Mouse (Mus musculus): ENCODE data around the gene Fgd5. TPM values are rescaled to one million over a fixed set of nuclear protein-coding genes. Genes with fewer than 3 reads are reported as not detected.
A peak's percentile ranks its signal among the peaks of the same experiment; 100 is the strongest.

Gene Fgd5
- polyA plus RNA-seq, 1 experiment from 2014 or later: 6.0 TPM

- 44% methylated on average over 9 of the region's 9 CpGs for WGBS
- Histone ChIP-seq H3K27me3 (replicated peaks; ENCODE audit: control insufficient read depth, insufficient read depth, low read length) (0 out of 2 replicates have a peak, but pooled peaks cover 5% of the 10 kb centered on the region), H3K9me3 (ENCODE audit: control insufficient read depth, low read length) (no peaks in the 10 kb centered on the region), H3K27ac (ENCODE audit: low read length) (no peak overlapping the region), H3K4me3 (ENCODE audit: low read length) (no peak overlapping the region), H3K4me1 (ENCODE audit: control insufficient read depth, insufficient read depth, low read length) (0 out of 2 replicates have a peak, but pooled peaks cover 4% of the 10 kb centered on the region), H3K36me3 (ENCODE audit: control insufficient read depth, insufficient read depth, low read length) (no peaks in the 10 kb centered on the region), H3K4me2 (ENCODE audit: low read depth, low read length) (no peak overlapping the region), H3K9ac (ENCODE audit: low read depth, low read length) (no peak overlapping the region)
- peak; percentile 79 for ATAC-seq
Measured at GRCm38 (mm10) chr6:91972201-91972646, 6.5 kb upstream of the Fgd5 start.

GRCm38 (mm10) chr6:91973972-91974371 lies 4.7 kb upstream of the Fgd5 start:
- H3K9me3 ChIP-seq (ENCODE audit: control insufficient read depth, low read length): no peaks in the 10 kb centered on the region
- no peak overlapping the region for H3K4me3 ChIP-seq (ENCODE audit: low read length)
- H3K4me2 ChIP-seq (ENCODE audit: low read depth, low read length): no peak overlapping the region
- ATAC-seq: no peak
- no peak overlapping the region for H3K27ac ChIP-seq (ENCODE audit: low read length)
- H3K4me1 ChIP-seq (ENCODE audit: control insufficient read depth, insufficient read depth, low read length): peaks cover 8% of the 10 kb centered on the region
- H3K36me3 ChIP-seq (ENCODE audit: control insufficient read depth, insufficient read depth, low read length): no peaks in the 10 kb centered on the region
- no peak overlapping the region for H3K9ac ChIP-seq (ENCODE audit: low read depth, low read length)
- H3K27me3 ChIP-seq (replicated peaks; ENCODE audit: control insufficient read depth, insufficient read depth, low read length): peaks cover 15% of the 10 kb centered on the region
- WGBS: 74% methylated on average over 6 of the region's 6 CpGs

- peak overlapping the region; percentile 94 for H3K4me2 ChIP-seq (ENCODE audit: low read depth, low read length)
- 10% methylated on average over 23 of the region's 23 CpGs for WGBS
- peaks cover 34% of the 10 kb centered on the region for H3K27me3 ChIP-seq (replicated peaks; ENCODE audit: control insufficient read depth, insufficient read depth, low read length)
- H3K4me1 ChIP-seq (ENCODE audit: control insufficient read depth, insufficient read depth, low read length): peaks cover 8% of the 10 kb centered on the region
- H3K9me3 ChIP-seq (ENCODE audit: control insufficient read depth, low read length): no peaks in the 10 kb centered on the region
- peak overlapping the region; percentile 56 for H3K4me3 ChIP-seq (ENCODE audit: low read length)
- peak overlapping the region; percentile 71 for H3K9ac ChIP-seq (ENCODE audit: low read depth, low read length)
- no peak overlapping the region for H3K27ac ChIP-seq (ENCODE audit: low read length)
- H3K36me3 ChIP-seq (ENCODE audit: control insufficient read depth, insufficient read depth, low read length): no peaks in the 10 kb centered on the region
- ATAC-seq: 0 out of 2 replicates have a peak, but pooled peaks have one; percentile 21
Measured at GRCm38 (mm10) chr6:91979301-91979996, 771 bp downstream of the Fgd5 start.

- Histone ChIP-seq H3K36me3 (ENCODE audit: control insufficient read depth, insufficient read depth, low read length) (no peaks in the 10 kb centered on the region), H3K9me3 (ENCODE audit: control insufficient read depth, low read length) (no peaks in the 10 kb centered on the region), H3K4me1 (ENCODE audit: control insufficient read depth, insufficient read depth, low read length) (peaks cover 8% of the 10 kb centered on the region), H3K27ac (ENCODE audit: low read length) (no peak overlapping the region), H3K27me3 (replicated peaks; ENCODE audit: control insufficient read depth, insufficient read depth, low read length) (peaks cover 34% of the 10 kb centered on the region), H3K4me3 (ENCODE audit: low read length) (peak overlapping the region; percentile 56), H3K9ac (ENCODE audit: low read depth, low read length) (no peak overlapping the region), H3K4me2 (ENCODE audit: low read depth, low read length) (no peak overlapping the region)
- no peak for ATAC-seq
- 66% methylated on average over 3 of the region's 3 CpGs for WGBS
Measured at GRCm38 (mm10) chr6:91980011-91980410, 1.3 kb downstream of the Fgd5 start.

- no peak overlapping the region for H3K4me3 ChIP-seq (ENCODE audit: low read length)
Measured at GRCm38 (mm10) chr6:91990101-91990500, 11.4 kb downstream of the Fgd5 start.

GRCm38 (mm10) chr6:91992823-91993222 lies 14.1 kb downstream of the Fgd5 start:
- no peak for ATAC-seq
- Histone ChIP-seq H3K9ac (ENCODE audit: low read depth, low read length) (no peak overlapping the region), H3K36me3 (ENCODE audit: control insufficient read depth, insufficient read depth, low read length) (no peaks in the 10 kb centered on the region), H3K4me3 (ENCODE audit: low read length) (no peak overlapping the region), H3K4me1 (ENCODE audit: control insufficient read depth, insufficient read depth, low read length) (no peaks in the 10 kb centered on the region), H3K27ac (ENCODE audit: low read length) (no peak overlapping the region), H3K9me3 (ENCODE audit: control insufficient read depth, low read length) (no peaks in the 10 kb centered on the region), H3K27me3 (replicated peaks; ENCODE audit: control insufficient read depth, insufficient read depth, low read length) (no peaks in the 10 kb centered on the region), H3K4me2 (ENCODE audit: low read depth, low read length) (no peak overlapping the region)
- WGBS: 75% methylated on average over 2 of the region's 2 CpGs

More at GRCm38 (mm10) chr6:91990101-91990500, 11.4 kb downstream of the Fgd5 start:
- H3K9ac ChIP-seq (ENCODE audit: low read depth, low read length): no peak overlapping the region
- no peak for ATAC-seq
- no peak overlapping the region for H3K27ac ChIP-seq (ENCODE audit: low read length)
- no peak overlapping the region for H3K4me2 ChIP-seq (ENCODE audit: low read depth, low read length)
- no peaks in the 10 kb centered on the region for H3K27me3 ChIP-seq (replicated peaks; ENCODE audit: control insufficient read depth, insufficient read depth, low read length)
- no peaks in the 10 kb centered on the region for H3K36me3 ChIP-seq (ENCODE audit: control insufficient read depth, insufficient read depth, low read length)
- WGBS: 87% methylated on average over 8 of the region's 8 CpGs
- H3K4me1 ChIP-seq (ENCODE audit: control insufficient read depth, insufficient read depth, low read length): no peaks in the 10 kb centered on the region
- H3K9me3 ChIP-seq (ENCODE audit: control insufficient read depth, low read length): no peaks in the 10 kb centered on the region

- H3K27me3 ChIP-seq (replicated peaks; ENCODE audit: control insufficient read depth, insufficient read depth, low read length): no peaks in the 10 kb centered on the region
- H3K4me1 ChIP-seq (ENCODE audit: control insufficient read depth, insufficient read depth, low read length): no peaks in the 10 kb centered on the region
- no peaks in the 10 kb centered on the region for H3K9me3 ChIP-seq (ENCODE audit: control insufficient read depth, low read length)
- WGBS: 64% methylated on average over 8 of the region's 8 CpGs
- no peak overlapping the region for H3K27ac ChIP-seq (ENCODE audit: low read length)
- H3K4me3 ChIP-seq (ENCODE audit: low read length): no peak overlapping the region
- no peaks in the 10 kb centered on the region for H3K36me3 ChIP-seq (ENCODE audit: control insufficient read depth, insufficient read depth, low read length)
- no peak overlapping the region for H3K4me2 ChIP-seq (ENCODE audit: low read depth, low read length)
- ATAC-seq: peak; percentile 77
- H3K9ac ChIP-seq (ENCODE audit: low read depth, low read length): no peak overlapping the region
Measured at GRCm38 (mm10) chr6:91993795-91994505, 15.3 kb downstream of the Fgd5 start.

GRCm38 (mm10) chr6:91996072-91996471 lies 17.4 kb downstream of the Fgd5 start:
- H3K27ac ChIP-seq (ENCODE audit: low read length): no peak overlapping the region
- H3K4me2 ChIP-seq (ENCODE audit: low read depth, low read length): no peak overlapping the region
- no peaks in the 10 kb centered on the region for H3K4me1 ChIP-seq (ENCODE audit: control insufficient read depth, insufficient read depth, low read length)
- WGBS: 75% methylated on average over 8 of the region's 8 CpGs
- no peaks in the 10 kb centered on the region for H3K27me3 ChIP-seq (replicated peaks; ENCODE audit: control insufficient read depth, insufficient read depth, low read length)
- no peak overlapping the region for H3K4me3 ChIP-seq (ENCODE audit: low read length)
- H3K9me3 ChIP-seq (ENCODE audit: control insufficient read depth, low read length): no peaks in the 10 kb centered on the region
- no peaks in the 10 kb centered on the region for H3K36me3 ChIP-seq (ENCODE audit: control insufficient read depth, insufficient read depth, low read length)
- no peak overlapping the region for H3K9ac ChIP-seq (ENCODE audit: low read depth, low read length)
- no peak for ATAC-seq

- no peak overlapping the region for H3K4me3 ChIP-seq (ENCODE audit: low read length)
- no peaks in the 10 kb centered on the region for H3K36me3 ChIP-seq (ENCODE audit: control insufficient read depth, insufficient read depth, low read length)
- H3K27ac ChIP-seq (ENCODE audit: low read length): no peak overlapping the region
- H3K27me3 ChIP-seq (replicated peaks; ENCODE audit: control insufficient read depth, insufficient read depth, low read length): no peaks in the 10 kb centered on the region
- no peak overlapping the region for H3K4me2 ChIP-seq (ENCODE audit: low read depth, low read length)
- ATAC-seq: no peak
- WGBS: 100% methylated on average over 1 of the region's 1 CpGs
- no peak overlapping the region for H3K9ac ChIP-seq (ENCODE audit: low read depth, low read length)
- no peaks in the 10 kb centered on the region for H3K4me1 ChIP-seq (ENCODE audit: control insufficient read depth, insufficient read depth, low read length)
- H3K9me3 ChIP-seq (ENCODE audit: control insufficient read depth, low read length): no peaks in the 10 kb centered on the region
Measured at GRCm38 (mm10) chr6:92002558-92003285, 24.0 kb downstream of the Fgd5 start.
